Mouse (Mus musculus) bone marrow macrophage, adult 2 months (primary cell): ENCODE measurements around the gene Tmub2. TPM values are rescaled to one million over a fixed set of nuclear protein-coding genes. Genes with fewer than 3 reads are reported as not detected.

Experiments used
- H3K27ac ChIP-seq: 2 replicates; pipeline ENCODE4 v1.5.1; 2012; ENCODE audit warnings: low read depth, low read length; ENCODE audit not compliant: insufficient read depth
- H3K4me1 ChIP-seq: 2 replicates; pipeline ENCODE4 v1.6.1; 2012; ENCODE audit warnings: low read length; ENCODE audit not compliant: control insufficient read depth, insufficient read depth
- H3K4me3 ChIP-seq: 2 replicates; pipeline ENCODE4 v1.5.1; 2012; ENCODE audit warnings: mild to moderate bottlenecking, low read length, moderate library complexity; ENCODE audit not compliant: insufficient read depth
- CTCF ChIP-seq: IDR thresholded peaks from 2 replicates; pipeline ENCODE4 v1.5.1; 2012; ENCODE audit warnings: low read depth, mild to moderate bottlenecking, low read length, moderate library complexity
- POLR2A ChIP-seq: IDR thresholded peaks from 2 replicates; pipeline ENCODE4 v1.6.1; 2012; ENCODE audit warnings: mild to moderate bottlenecking, low read depth, low read length, borderline replicate concordance
- polyA plus RNA-seq: library from polyadenylated mRNA; stranded (reverse); fragments of >200 nt; gene quantifications from 2 replicates; pipeline ENCODE4 v1.2.4, GENCODE M21; 2012; ENCODE audit not compliant: missing spikeins, insufficient read depth, insufficient read length

The Tmub2 gene
- 50.6 and 62.2 TPM in 2 replicates for polyA plus RNA-seq

DNA sequence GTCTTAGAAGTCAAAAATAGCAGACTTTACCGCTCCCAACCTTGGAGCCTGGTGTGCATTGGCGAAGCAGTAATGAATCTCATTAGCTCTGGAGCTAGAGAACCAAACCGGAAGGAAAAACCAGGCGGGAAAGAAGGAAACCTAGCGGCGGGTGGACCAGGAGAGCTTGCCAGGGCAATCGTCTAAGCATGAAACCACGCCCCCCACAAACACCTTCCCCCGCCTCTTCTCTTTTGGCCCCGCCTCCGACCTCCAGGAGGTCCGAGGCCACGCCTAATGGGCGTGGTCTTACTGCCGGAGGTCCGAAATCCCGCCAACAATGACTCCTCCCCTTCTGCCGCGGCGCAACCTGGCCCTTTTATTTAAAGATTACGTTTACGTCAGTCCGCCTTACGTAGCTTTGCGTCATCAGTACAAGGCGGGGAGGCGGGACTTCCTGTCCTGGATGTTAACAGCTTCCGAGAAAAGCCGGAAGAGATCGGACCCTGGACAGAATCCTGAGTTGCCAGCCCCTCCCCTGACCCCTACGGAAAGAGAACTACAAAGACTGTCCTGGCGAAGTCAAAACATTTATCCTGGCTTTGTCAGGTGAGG lies at the start of gene Tmub2:
Gene Tmub2, plus strand, starts transcription at position 431 of the 594 bp plus-strand sequence.
- TF ChIP-seq POLR2A (no peak), CTCF (no peak)

GRCm38 (mm10) chr11:102236022-102236421 lies 48.7 kb upstream of the Tmub2 start:
- H3K27ac ChIP-seq = no peak overlapping the region
- H3K4me1 ChIP-seq = peaks cover 13% of the 10 kb centered on the region
- H3K4me3 ChIP-seq = no peak overlapping the region
- no peak for TF ChIP-seq POLR2A
- no peak for TF ChIP-seq CTCF

More for the DNA sequence above, at the start of gene Tmub2:
- Histone ChIP-seq H3K27ac (peak within 1 kb of the TSS; percentile 91), H3K4me1 (peaks cover 7% of the 10 kb centered on the region; the same call in 1 of the 2 replicates), H3K4me3 (peak within 1 kb of the TSS; percentile 94)

GRCm38 (mm10) chr11:102240636-102241035 lies 44.1 kb upstream of the Tmub2 start:
- no peak overlapping the region for H3K4me3 ChIP-seq
- H3K4me1 ChIP-seq = peaks cover 17% of the 10 kb centered on the region
- TF ChIP-seq POLR2A (no peak), CTCF (no peak)
- H3K27ac ChIP-seq = no peak overlapping the region

DNA sequence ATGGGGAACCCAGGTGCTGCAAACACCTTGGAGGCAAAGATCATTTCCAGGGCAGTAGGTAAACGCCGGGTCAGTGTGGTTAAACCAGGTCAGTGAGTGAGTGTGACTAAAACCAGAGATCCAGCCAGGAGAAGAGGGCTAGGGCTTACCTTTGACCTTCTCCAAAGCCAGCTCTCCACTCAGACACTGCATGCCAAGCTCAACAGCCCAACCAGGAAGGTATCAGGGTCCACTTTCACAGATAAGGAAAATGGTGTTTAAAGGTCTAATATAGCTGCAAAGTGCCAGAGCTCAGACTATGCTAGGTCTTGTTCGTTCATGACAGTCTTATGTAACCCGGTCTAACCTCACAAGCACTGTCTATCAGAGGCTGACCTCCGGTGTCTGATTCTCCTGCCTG lies 43.5 kb upstream of the Tmub2 start:
- Histone ChIP-seq H3K4me1 (peaks cover 17% of the 10 kb centered on the region), H3K4me3 (no peak overlapping the region), H3K27ac (no peak overlapping the region)
- TF ChIP-seq POLR2A = no peak
- no peak for TF ChIP-seq CTCF

DNA sequence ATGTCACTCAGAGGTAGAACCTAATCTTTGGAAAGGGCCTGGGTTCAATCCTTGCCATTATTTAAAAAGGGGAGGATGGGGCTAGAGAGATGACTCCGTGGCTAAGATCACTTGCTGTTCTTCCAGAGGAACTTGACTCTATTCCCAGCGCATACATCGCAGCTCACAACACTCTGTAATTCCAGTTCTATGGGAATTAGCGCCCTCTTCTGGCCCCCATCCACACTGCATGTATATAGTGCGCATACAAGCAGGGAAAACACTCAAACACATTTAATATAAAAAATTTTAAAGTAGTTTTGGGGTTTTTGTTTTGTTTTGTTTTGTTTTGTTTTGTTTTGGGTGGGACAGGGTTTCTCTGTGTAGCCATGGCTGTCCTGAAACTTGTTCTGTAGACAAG lies 42.9 kb upstream of the Tmub2 start:
- H3K27ac ChIP-seq = no peak overlapping the region
- H3K4me1 ChIP-seq = peaks cover 18% of the 10 kb centered on the region
- no peak for TF ChIP-seq CTCF
- TF ChIP-seq POLR2A = no peak
- no peak overlapping the region for H3K4me3 ChIP-seq

DNA sequence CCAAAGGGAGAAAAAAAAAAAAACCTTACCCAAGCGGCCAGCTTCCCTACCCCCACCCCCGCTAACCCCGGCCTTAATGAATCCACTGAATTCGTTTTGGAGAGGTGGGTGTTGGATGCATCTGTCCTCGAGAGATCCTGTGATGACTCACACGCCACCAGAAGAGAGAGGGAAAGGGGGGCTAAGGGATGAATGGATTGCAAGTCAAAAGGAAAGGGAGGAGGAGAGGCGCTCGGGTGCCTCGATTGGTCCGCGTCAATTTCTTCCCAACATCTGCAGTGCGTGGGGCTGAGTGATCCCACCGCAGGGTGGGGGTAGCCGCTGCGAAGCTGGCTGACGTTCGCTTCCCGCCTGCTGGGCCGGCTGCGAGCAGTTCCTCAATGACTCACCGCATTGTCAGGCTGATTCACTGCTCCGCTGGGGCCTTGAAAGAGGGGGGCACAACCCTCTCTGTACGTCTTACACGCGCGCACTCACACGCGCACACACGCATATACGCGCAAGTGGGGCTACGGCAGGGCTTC lies 39.7 kb upstream of the Tmub2 start:
- Histone ChIP-seq H3K4me1 (peaks cover 16% of the 10 kb centered on the region), H3K4me3 (peak overlapping the region; percentile 67), H3K27ac (peak overlapping the region; percentile 90)
- TF ChIP-seq POLR2A (no peak), CTCF (no peak)

GRCm38 (mm10) chr11:102245581-102246272 lies 39.0 kb upstream of the Tmub2 start:
- Histone ChIP-seq H3K27ac (peak overlapping the region; percentile 90), H3K4me1 (peaks cover 16% of the 10 kb centered on the region), H3K4me3 (peak overlapping the region; percentile 67)
- TF ChIP-seq POLR2A (no peak), CTCF (0 out of 2 replicates have a peak, but pooled peaks have one; percentile 8)

GRCm38 (mm10) chr11:102246273-102246635 lies 38.5 kb upstream of the Tmub2 start:
- Histone ChIP-seq H3K27ac (peak overlapping the region; percentile 90), H3K4me1 (peaks cover 16% of the 10 kb centered on the region), H3K4me3 (peak overlapping the region; percentile 67)
- TF ChIP-seq POLR2A (no peak), CTCF (no peak)

- Histone ChIP-seq H3K4me1 (peaks cover 16% of the 10 kb centered on the region), H3K4me3 (no peak overlapping the region), H3K27ac (peak overlapping the region; percentile 90)
- TF ChIP-seq CTCF (peak; percentile 36; the same call in 1 of the 2 replicates), POLR2A (no peak)
Measured at GRCm38 (mm10) chr11:102246871-102247270, 37.9 kb upstream of the Tmub2 start.
